ENCODE assay signal across 11 mouse cellular contexts in the genomic region with DNA sequence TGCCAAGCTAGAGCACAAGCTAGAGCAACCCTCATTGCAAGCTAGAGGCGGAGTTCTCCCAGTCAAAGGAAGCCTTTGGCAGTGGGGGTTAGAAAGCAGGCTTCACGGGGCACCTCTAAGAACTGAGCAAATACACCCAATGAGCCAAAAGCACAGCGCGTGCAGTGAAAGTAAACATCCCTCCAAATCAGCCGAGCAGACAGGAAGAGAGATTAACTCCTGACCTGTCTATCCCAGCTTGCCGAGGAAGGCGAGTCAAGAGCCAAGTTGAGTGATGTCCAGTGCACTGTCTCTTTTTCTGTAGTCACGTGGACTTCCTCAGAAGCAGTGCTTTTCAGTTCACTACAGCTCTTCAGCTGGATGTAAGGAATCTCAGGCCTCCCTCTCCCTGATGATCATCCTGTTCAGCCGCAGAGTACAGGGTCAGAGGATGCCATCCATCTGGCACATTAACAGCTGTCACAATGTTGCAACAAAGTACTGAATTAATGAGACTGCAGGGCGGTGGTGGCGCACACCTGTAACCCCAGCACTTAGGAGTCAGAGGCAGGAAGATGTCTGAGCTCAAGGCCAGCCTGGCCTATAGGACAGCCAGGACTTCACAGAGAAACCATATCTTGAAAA. TPM values are rescaled to one million over a fixed set of nuclear protein-coding genes. Genes with fewer than 3 reads are reported as not detected.
DNase-seq lines count a peak whose midpoint lies in the region; ATAC-seq and TF ChIP-seq lines count a peak whose summit lies in the region.
"Had no signal": no experiment of that assay in that cellular context is flagged by ENCODE, and none has a peak within 500 bp of the region (broad histone marks: within the 10 kb centered on the region; RNA-seq: fewer than 3 reads in every experiment).

No protein-coding gene starts in this region.

- H3K27me3 ChIP-seq in neural tube, embryonic 12.5 days (replicated peaks) = no peaks in the 10 kb centered on the region
- H3K27me3 ChIP-seq in neural tube, embryonic 15.5 days (replicated peaks) = no peaks in the 10 kb centered on the region
- H3K27me3 ChIP-seq in stomach, postnatal 0 days (ENCODE audit: control insufficient read depth, insufficient read depth, low read length) = no peaks in the 10 kb centered on the region
- H3K27me3 ChIP-seq in hindbrain, embryonic 14.5 days (ENCODE audit: control insufficient read depth, insufficient read depth, low read length) = no peaks in the 10 kb centered on the region
- H3K27me3 ChIP-seq: limb, embryonic 12.5 days; midbrain, embryonic 13.5 days had no signal

- peaks cover 13% of the 10 kb centered on the region; the same call in 1 of the 2 replicates for H3K36me3 ChIP-seq in neural tube, embryonic 12.5 days
- H3K36me3 ChIP-seq in neural tube, embryonic 15.5 days = peaks cover 23% of the 10 kb centered on the region
- H3K36me3 ChIP-seq in stomach, postnatal 0 days (ENCODE audit: control insufficient read depth, insufficient read depth, low read length) = no peaks in the 10 kb centered on the region
- H3K36me3 ChIP-seq in hindbrain, embryonic 14.5 days (replicated peaks; ENCODE audit: control insufficient read depth, insufficient read depth) = peaks cover 27% of the 10 kb centered on the region; the same call in 1 of the 2 replicates

- DNase-seq in kidney, postnatal 10 days = peak; percentile 63
- DNase-seq in lung, adult 2 months = peak; percentile 33
- peak; percentile 33 for DNase-seq in stomach, postnatal 0 days (ENCODE audit: low spot score)
- DNase-seq in hindbrain, embryonic 14.5 days (ENCODE audit: low spot score) = no peak
- no peak for DNase-seq in spleen, postnatal 4 days (ENCODE audit: low spot score in 2 of 2)
- no peak for DNase-seq in adrenal gland, postnatal 36 days

- 77% methylated on average over 11 of the region's 11 CpGs for WGBS in neural tube, embryonic 12.5 days
- 68% methylated on average over 11 of the region's 11 CpGs for WGBS in neural tube, embryonic 15.5 days
- WGBS in lung, adult 2 months = 11% methylated on average over 11 of the region's 11 CpGs
- 13% methylated on average over 11 of the region's 11 CpGs for WGBS in stomach, postnatal 0 days
- WGBS in hindbrain, embryonic 14.5 days = 64% methylated on average over 11 of the region's 11 CpGs

- TF ChIP-seq POLR2A in lung, adult 2 months (IDR thresholded peaks at IDR 0.05; ENCODE audit: borderline replicate concordance, extremely low read depth, low read depth, low read length) = no peak

- ATAC-seq in neural tube, embryonic 12.5 days (ENCODE audit: low FRiP score, low read depth) = no peak
- ATAC-seq in neural tube, embryonic 15.5 days (ENCODE audit: low FRiP score) = no peak
- peak; percentile 50; the same call in 1 of the 2 replicates for ATAC-seq in stomach, postnatal 0 days (ENCODE audit: low FRiP score, low TSS enrichment)
- no peak for ATAC-seq in hindbrain, embryonic 14.5 days (ENCODE audit: low FRiP score)
- ATAC-seq: midbrain, embryonic 13.5 days had no signal

- H3K4me2 ChIP-seq in neural tube, embryonic 12.5 days (replicated peaks) = no peak overlapping the region
- no peak overlapping the region for H3K4me2 ChIP-seq in neural tube, embryonic 15.5 days
- no peak overlapping the region for H3K4me2 ChIP-seq in stomach, postnatal 0 days (replicated peaks; ENCODE audit: low read depth)
- no peak overlapping the region for H3K4me2 ChIP-seq in hindbrain, embryonic 14.5 days (replicated peaks)
- H3K4me2 ChIP-seq: limb, embryonic 12.5 days; midbrain, embryonic 13.5 days had no signal

- H3K9ac ChIP-seq in neural tube, embryonic 12.5 days = 0 out of 2 replicates have a peak overlapping the region, but pooled peaks have one; percentile 19
- H3K9ac ChIP-seq in neural tube, embryonic 15.5 days (replicated peaks) = no peak overlapping the region
- no peak overlapping the region for H3K9ac ChIP-seq in stomach, postnatal 0 days (ENCODE audit: low read length)
- no peak overlapping the region for H3K9ac ChIP-seq in hindbrain, embryonic 14.5 days
- H3K9ac ChIP-seq: limb, embryonic 12.5 days; midbrain, embryonic 13.5 days had no signal

- TF ChIP-seq CTCF in lung, adult 2 months (IDR thresholded peaks at IDR 0.05; ENCODE audit: insufficient read depth, low read length) = no peak
- no peak; the same call in 1 of the 2 replicates for TF ChIP-seq CTCF in stomach, postnatal 0 days (IDR thresholded peaks at IDR 0.05; ENCODE audit: low read depth)

- TF ChIP-seq EP300 in stomach, postnatal 0 days (optimal IDR thresholded peaks at IDR 0.05) = no peak

- no peak overlapping the region for H3K4me3 ChIP-seq in neural tube, embryonic 12.5 days
- no peak overlapping the region for H3K4me3 ChIP-seq in neural tube, embryonic 15.5 days (replicated peaks)
- H3K4me3 ChIP-seq in lung, adult 2 months (replicated peaks; ENCODE audit: extremely low read depth, low read depth, low read length) = no peak overlapping the region
- H3K4me3 ChIP-seq in stomach, postnatal 0 days (ENCODE audit: low read depth, low read length) = no peak overlapping the region
- H3K4me3 ChIP-seq in hindbrain, embryonic 14.5 days (replicated peaks; ENCODE audit: low read length) = no peak overlapping the region
- H3K4me3 ChIP-seq: forebrain, embryonic 10.5 days; limb, embryonic 12.5 days; midbrain, embryonic 13.5 days had no signal

- H3K4me1 ChIP-seq in neural tube, embryonic 12.5 days = no peaks in the 10 kb centered on the region
- H3K4me1 ChIP-seq in neural tube, embryonic 15.5 days = no peaks in the 10 kb centered on the region
- H3K4me1 ChIP-seq in lung, adult 2 months (ENCODE audit: control insufficient read depth, insufficient read depth, low read length) = peaks cover 4% of the 10 kb centered on the region
- no peaks in the 10 kb centered on the region for H3K4me1 ChIP-seq in stomach, postnatal 0 days (replicated peaks; ENCODE audit: control insufficient read depth, insufficient read depth)
- no peaks in the 10 kb centered on the region for H3K4me1 ChIP-seq in hindbrain, embryonic 14.5 days (replicated peaks; ENCODE audit: control insufficient read depth, insufficient read depth, low read length)
- H3K4me1 ChIP-seq: forebrain, embryonic 10.5 days; limb, embryonic 12.5 days had no signal

- H3K9me3 ChIP-seq in neural tube, embryonic 12.5 days = no peaks in the 10 kb centered on the region
- H3K9me3 ChIP-seq in neural tube, embryonic 15.5 days (replicated peaks) = no peaks in the 10 kb centered on the region
- H3K9me3 ChIP-seq in stomach, postnatal 0 days (ENCODE audit: control insufficient read depth, low read length) = no peaks in the 10 kb centered on the region
- no peaks in the 10 kb centered on the region for H3K9me3 ChIP-seq in hindbrain, embryonic 14.5 days (ENCODE audit: control insufficient read depth, low read length)
- H3K9me3 ChIP-seq: forebrain, embryonic 10.5 days; midbrain, embryonic 13.5 days had no signal

- no peak overlapping the region for H3K27ac ChIP-seq in neural tube, embryonic 12.5 days
- H3K27ac ChIP-seq in neural tube, embryonic 15.5 days (replicated peaks) = no peak overlapping the region
- H3K27ac ChIP-seq in stomach, postnatal 0 days (replicated peaks) = no peak overlapping the region
- no peak overlapping the region for H3K27ac ChIP-seq in hindbrain, embryonic 14.5 days
- H3K27ac ChIP-seq: forebrain, embryonic 10.5 days; limb, embryonic 12.5 days; midbrain, embryonic 13.5 days had no signal

RNA-seq across cellular contexts. Expression of a gene that starts 19.4 kb away (rescaled TPM):
- polyA plus RNA-seq in neural tube, embryonic 12.5 days (2016; fragmentation: Nextera tagmentation; extraction: Ambion mirVana) = 3.0 and 3.5 TPM in 2 replicates
- polyA plus RNA-seq in neural tube, embryonic 15.5 days (2015; fragmentation: Nextera tagmentation; extraction: Ambion mirVana) = 2.5 and 5.1 TPM in 2 replicates
- polyA plus RNA-seq in lung, adult 2 months (2012; rRNA removed) = 32.0 and 37.8 TPM in 2 replicates
- polyA plus RNA-seq in stomach, postnatal 0 days (2015; fragmentation: Nextera tagmentation; extraction: Ambion mirVana) = 2.2 and 2.4 TPM in 2 replicates
- polyA plus RNA-seq in hindbrain, embryonic 14.5 days (2014; fragmentation: Nextera tagmentation; extraction: Ambion mirVana) = 2.3 and 2.6 TPM in 2 replicates
- total RNA-seq in adrenal gland, postnatal 36 days (2021) = 1 to 10 TPM; 5.2 to 9.7 TPM

RNA-seq across cellular contexts. Expression of a gene that starts 26.2 kb away (rescaled TPM):
- polyA plus RNA-seq in neural tube, embryonic 12.5 days (2016; fragmentation: Nextera tagmentation; extraction: Ambion mirVana) = 12.4 and 13.7 TPM in 2 replicates
- polyA plus RNA-seq in neural tube, embryonic 15.5 days (2015; fragmentation: Nextera tagmentation; extraction: Ambion mirVana) = 12.4 and 14.4 TPM in 2 replicates
- 5.2 and 5.4 TPM in 2 replicates for polyA plus RNA-seq in lung, adult 2 months (2012; rRNA removed)
- polyA plus RNA-seq in stomach, postnatal 0 days (2015; fragmentation: Nextera tagmentation; extraction: Ambion mirVana) = 3.2 and 3.7 TPM in 2 replicates
- polyA plus RNA-seq in hindbrain, embryonic 14.5 days (2014; fragmentation: Nextera tagmentation; extraction: Ambion mirVana) = 11.6 and 13.5 TPM in 2 replicates
- total RNA-seq in adrenal gland, postnatal 36 days (2021) = 1 to 10 TPM; 8.1 to 9.3 TPM

RNA-seq across cellular contexts. Expression of a gene that starts 33.5 kb away (rescaled TPM):
- polyA plus RNA-seq in neural tube, embryonic 12.5 days (2016; fragmentation: Nextera tagmentation; extraction: Ambion mirVana) = 22.3 and 22.9 TPM in 2 replicates
- polyA plus RNA-seq in neural tube, embryonic 15.5 days (2015; fragmentation: Nextera tagmentation; extraction: Ambion mirVana) = 20.3 and 21.6 TPM in 2 replicates
- polyA plus RNA-seq in lung, adult 2 months (2012; rRNA removed) = 12.5 and 13.3 TPM in 2 replicates
- 17.6 and 18.0 TPM in 2 replicates for polyA plus RNA-seq in stomach, postnatal 0 days (2015; fragmentation: Nextera tagmentation; extraction: Ambion mirVana)
- polyA plus RNA-seq in hindbrain, embryonic 14.5 days (2014; fragmentation: Nextera tagmentation; extraction: Ambion mirVana) = 16.6 and 17.5 TPM in 2 replicates
- 10 to 100 TPM; 30.4 to 31.6 TPM for total RNA-seq in adrenal gland, postnatal 36 days (2021)

Comparison
In these comparisons a context has a peak if more than half of its experiments do, and no peak if none do; other contexts are left out.
1. DNase-seq: peak in kidney, postnatal 10 days (single experiment), lung, adult 2 months (single experiment) and stomach, postnatal 0 days (single experiment); none in hindbrain, embryonic 14.5 days (single experiment), spleen, postnatal 4 days (0 of 2) and adrenal gland, postnatal 36 days (0 of 2).